Mouse (Mus musculus) hindbrain, embryonic 12.5 days (tissue): ENCODE results near the gene Syt3. TPM values are rescaled to one million over a fixed set of nuclear protein-coding genes. Genes with fewer than 3 reads are reported as not detected.

Source experiments
- ATAC-seq: fragments of 200-750 bp; cut with Nextera tagmentation; 2 replicates; pipeline ENCODE4 v1.8.0; 2017; ENCODE audit warnings: moderate TSS enrichment; ENCODE audit not compliant: low FRiP score
- H3K27ac ChIP-seq: fragments of 300-500 bp; sonication (generic); 2 replicates; pipeline ENCODE4 v1.5.1; 2016; ENCODE audit warnings: mild to moderate bottlenecking
- H3K27me3 ChIP-seq: fragments of 300-500 bp; sonication (generic); 2 replicates; pipeline ENCODE4 v1.6.1; 2016; ENCODE audit warnings: mild to moderate bottlenecking
- H3K36me3 ChIP-seq: fragments of 300-500 bp; sonication (generic); 2 replicates; pipeline ENCODE4 v1.6.1; 2016; ENCODE audit warnings: mild to moderate bottlenecking
- H3K4me1 ChIP-seq: fragments of 300-500 bp; sonication (generic); 2 replicates; pipeline ENCODE4 v1.6.1; 2016
- H3K4me2 ChIP-seq: fragments of 300-500 bp; sonication (generic); replicated peaks from 2 replicates; pipeline ENCODE4 v1.6.1; 2016; ENCODE audit warnings: mild to moderate bottlenecking
- H3K4me3 ChIP-seq: fragments of 300-500 bp; sonication (generic); 2 replicates; pipeline ENCODE4 v1.5.1; 2016; ENCODE audit warnings: mild to moderate bottlenecking
- H3K9ac ChIP-seq: fragments of 300-500 bp; sonication (generic); 2 replicates; pipeline ENCODE4 v1.6.1; 2016; ENCODE audit warnings: mild to moderate bottlenecking, moderate library complexity
- H3K9me3 ChIP-seq: fragments of 300-500 bp; sonication (generic); replicated peaks from 2 replicates; pipeline ENCODE4 v1.6.1; 2016; ENCODE audit warnings: mild to moderate bottlenecking
- WGBS: fragments of 180-500 bp; shearing (Covaris S2); methylation state at CpG from one replicate; pipeline ENCODE4 v1.1.7; 2016; 5-methylcytosine and 5-hydroxymethylcytosine counted together
- polyA plus RNA-seq: library from polyadenylated mRNA; unstranded; fragments of >200 nt; fragmentation: Nextera tagmentation; extraction: Ambion mirVana; gene quantifications from 2 replicates; pipeline ENCODE4 v1.2.1, GENCODE M21; 2016

Gene Syt3
- polyA plus RNA-seq, 1 experiment from 2014 or later = 7.5 TPM

DNA sequence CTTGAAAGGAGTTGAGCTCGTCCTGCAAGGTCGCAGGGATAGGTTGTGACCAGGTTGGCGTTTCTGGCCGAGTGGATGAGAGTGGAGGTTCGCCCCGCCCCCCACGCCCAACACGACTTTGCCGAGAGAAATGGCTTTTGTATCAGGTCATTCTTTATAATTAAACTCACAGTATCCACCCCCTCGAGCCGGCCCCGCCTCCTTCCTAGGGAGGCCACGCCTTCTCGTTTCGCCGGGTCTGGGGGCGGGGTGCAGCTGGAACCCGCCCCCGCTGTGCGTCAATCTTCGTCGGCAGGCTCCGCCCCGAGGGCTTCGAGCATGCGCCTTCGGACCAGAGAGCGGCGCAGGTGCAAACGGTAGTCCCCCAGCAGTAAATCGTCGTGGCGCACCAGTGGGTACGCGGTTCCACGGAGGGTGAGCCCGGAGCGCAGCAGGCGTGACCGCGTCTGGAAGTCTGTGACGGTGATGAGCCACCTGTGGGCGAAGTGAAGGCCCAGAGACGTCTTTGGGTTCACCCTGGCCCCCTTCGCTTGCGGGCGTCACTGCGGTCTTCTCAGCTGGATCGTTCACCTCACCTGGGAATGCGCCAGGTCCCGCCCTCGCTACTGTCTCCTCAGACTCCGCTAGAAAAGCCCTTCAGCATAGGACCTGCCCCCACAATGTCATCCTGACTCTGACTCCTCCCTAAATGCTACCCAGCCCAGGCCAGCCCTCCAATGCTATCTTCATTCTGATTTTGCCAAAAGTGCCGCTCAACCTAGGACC lies 23.8 kb upstream of the Syt3 start:
- H3K4me1 ChIP-seq = peaks cover 42% of the 10 kb centered on the region
- ATAC-seq = peak; percentile 78
- H3K27ac ChIP-seq = peak overlapping the region; percentile 95
- H3K9ac ChIP-seq = peak overlapping the region; percentile 65
- H3K9me3 ChIP-seq = no peaks in the 10 kb centered on the region
- under 1% methylated on average over 54 of the region's 54 CpGs for WGBS
- H3K4me2 ChIP-seq = peak overlapping the region; percentile 85
- peaks cover 62% of the 10 kb centered on the region for H3K27me3 ChIP-seq
- H3K4me3 ChIP-seq = peak overlapping the region; percentile 43
- H3K36me3 ChIP-seq = no peaks in the 10 kb centered on the region

DNA sequence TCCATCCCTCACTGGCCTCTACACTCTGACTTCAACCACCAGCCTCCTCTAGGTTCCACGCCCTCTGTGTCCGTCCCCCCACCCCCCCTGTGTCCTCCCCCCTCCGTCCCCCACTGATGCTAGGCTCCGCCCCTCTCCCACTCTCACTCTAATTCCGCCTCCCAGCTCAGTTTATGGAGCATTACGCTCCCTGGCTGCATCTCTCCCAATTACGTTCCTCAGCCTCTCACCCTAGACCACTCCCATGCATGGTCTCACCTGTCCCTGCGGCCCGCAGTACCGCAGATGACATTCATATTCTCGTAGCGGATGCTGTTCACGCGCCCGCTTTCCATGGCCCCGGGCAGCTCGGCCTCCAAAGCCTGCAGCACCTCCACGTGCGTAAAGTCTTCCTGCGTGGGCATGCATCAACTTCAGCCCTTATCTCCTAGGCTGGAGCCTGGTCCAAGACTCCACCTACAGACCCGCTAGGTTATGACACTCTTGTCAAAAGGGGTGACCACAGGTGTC lies 23.1 kb upstream of the Syt3 start:
- Histone ChIP-seq H3K9me3 (no peaks in the 10 kb centered on the region), H3K4me1 (peaks cover 37% of the 10 kb centered on the region), H3K36me3 (no peaks in the 10 kb centered on the region), H3K4me2 (peak overlapping the region; percentile 85), H3K9ac (peak overlapping the region; percentile 65), H3K27me3 (peaks cover 54% of the 10 kb centered on the region), H3K27ac (no peak overlapping the region), H3K4me3 (peak overlapping the region; percentile 43)
- 10% methylated on average over 21 of the region's 21 CpGs for WGBS
- ATAC-seq = peak; percentile 7

DNA sequence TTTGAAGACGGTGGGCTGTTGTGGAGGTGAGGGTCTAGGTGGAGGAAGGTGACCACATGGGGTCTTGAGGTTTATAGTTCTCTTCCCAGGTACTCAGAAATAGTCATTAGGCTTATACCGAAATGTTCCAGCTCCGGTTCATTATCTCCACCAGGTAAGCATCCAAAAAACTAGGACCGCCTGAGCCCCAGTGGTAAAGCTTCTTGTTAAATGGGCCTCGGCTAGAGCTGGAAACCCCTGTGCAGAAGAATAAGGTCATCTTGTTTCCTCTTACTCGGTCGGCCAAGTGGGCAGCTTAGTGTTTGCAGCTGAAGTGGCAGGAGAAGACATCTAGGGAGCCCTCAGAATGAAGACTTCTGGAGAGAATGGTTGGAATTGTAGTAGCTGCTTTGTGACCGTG lies 11.2 kb upstream of the Syt3 start:
- Histone ChIP-seq H3K9me3 (no peaks in the 10 kb centered on the region), H3K27ac (no peak overlapping the region), H3K9ac (no peak overlapping the region), H3K4me2 (no peak overlapping the region), H3K27me3 (no peaks in the 10 kb centered on the region), H3K4me3 (no peak overlapping the region), H3K4me1 (peaks cover 14% of the 10 kb centered on the region), H3K36me3 (no peaks in the 10 kb centered on the region)
- WGBS = 94% methylated on average over 8 of the region's 8 CpGs
- ATAC-seq = no peak

DNA sequence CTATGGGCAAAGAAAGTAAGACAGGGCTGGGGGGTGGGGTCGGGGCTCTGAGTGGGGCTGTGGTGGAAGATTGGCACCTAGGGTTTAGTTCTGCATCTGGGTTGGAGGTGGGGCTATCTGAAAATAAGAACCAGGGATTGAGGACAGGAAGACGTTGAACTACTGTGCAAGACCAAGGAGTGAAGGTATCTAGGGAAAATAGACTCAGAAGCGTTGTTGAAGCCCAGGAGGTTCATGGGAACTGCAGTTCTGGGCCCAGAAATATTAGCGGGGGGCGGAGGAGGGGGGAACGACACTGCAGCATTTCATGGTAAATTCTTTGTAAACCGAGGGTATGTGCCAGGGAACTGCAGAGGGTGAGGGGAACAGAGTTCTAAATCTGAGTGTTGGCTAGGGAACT lies 10.4 kb upstream of the Syt3 start:
- H3K27ac ChIP-seq = 0 out of 2 replicates have a peak overlapping the region, but pooled peaks have one; percentile 17

DNA sequence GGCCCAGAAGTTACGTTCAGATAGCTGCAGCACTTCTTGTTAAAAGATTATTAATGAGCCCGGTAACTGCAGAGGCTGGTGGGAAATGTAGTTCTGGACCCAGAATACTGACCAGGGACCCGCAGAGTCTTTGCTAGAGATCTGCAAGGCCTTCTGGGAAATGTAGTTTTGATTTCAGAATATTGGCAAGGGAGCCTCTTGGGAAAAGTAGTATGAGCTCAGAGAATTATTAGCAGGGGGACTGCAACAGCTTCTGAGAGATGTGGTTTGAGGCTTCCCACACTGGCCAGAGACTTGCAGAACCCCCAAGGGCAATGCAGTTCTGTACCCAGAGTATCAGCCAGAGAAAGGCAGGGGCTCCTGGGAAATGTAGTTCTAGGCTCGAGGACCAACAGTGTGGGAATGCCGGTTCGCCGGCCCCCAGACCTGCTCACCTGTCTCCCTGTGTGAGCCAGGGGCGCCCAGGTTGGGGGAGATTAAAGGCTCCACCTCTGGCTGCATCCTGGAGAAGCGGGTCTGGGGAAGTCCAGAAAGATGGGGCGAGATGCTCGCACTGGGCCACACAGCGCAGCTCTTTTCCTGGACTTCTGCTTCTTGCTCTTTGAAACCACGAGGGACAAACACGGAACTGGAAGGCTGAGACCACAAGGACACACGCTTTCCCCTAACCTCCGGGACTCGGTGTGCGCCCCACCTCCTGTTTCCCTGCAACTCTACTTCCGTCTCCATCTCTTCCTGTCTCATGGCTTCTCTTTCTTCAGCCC lies 9.8 kb upstream of the Syt3 start:
- peak overlapping the region; percentile 71 for H3K9ac ChIP-seq
- H3K27me3 ChIP-seq = peaks cover 6% of the 10 kb centered on the region; the same call in 1 of the 2 replicates
- ATAC-seq = peak; percentile 91
- H3K4me3 ChIP-seq = peak overlapping the region; percentile 59
- peaks cover 16% of the 10 kb centered on the region for H3K4me1 ChIP-seq
- WGBS = 0% methylated on average over 19 of the region's 19 CpGs
- H3K4me2 ChIP-seq = peak overlapping the region; percentile 78
- no peaks in the 10 kb centered on the region for H3K36me3 ChIP-seq
- no peaks in the 10 kb centered on the region for H3K9me3 ChIP-seq
- H3K27ac ChIP-seq = peak overlapping the region; percentile 76

More for the DNA sequence above, 10.4 kb upstream of the Syt3 start:
- WGBS = 15% methylated on average over 7 of the region's 7 CpGs
- Histone ChIP-seq H3K9me3 (no peaks in the 10 kb centered on the region), H3K4me1 (peaks cover 16% of the 10 kb centered on the region), H3K27me3 (peaks cover 5% of the 10 kb centered on the region; the same call in 1 of the 2 replicates), H3K4me2 (peak overlapping the region; percentile 78), H3K9ac (peak overlapping the region; percentile 35; the same call in 1 of the 2 replicates), H3K36me3 (no peaks in the 10 kb centered on the region), H3K4me3 (peak overlapping the region; percentile 59)
- ATAC-seq = peak; percentile 27

DNA sequence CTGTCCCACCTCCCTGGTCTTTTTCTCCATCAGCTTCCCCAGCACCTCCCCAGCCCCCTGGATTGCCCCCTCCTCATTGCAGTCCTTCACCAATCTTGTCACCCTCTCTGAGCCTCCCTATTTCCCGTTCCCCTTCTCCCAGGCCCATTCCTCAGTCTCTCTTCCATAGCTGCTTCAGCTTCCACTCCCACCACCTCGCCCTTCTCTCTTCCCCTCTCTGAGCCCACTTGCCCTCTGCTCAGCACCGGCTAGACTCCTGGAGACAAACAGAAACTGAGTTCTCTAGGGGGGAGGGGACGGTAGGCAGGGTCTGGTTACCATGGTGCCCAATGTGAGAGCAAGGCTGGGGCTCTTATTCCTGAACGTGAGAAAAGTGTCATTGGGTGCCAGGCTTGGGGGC lies 9.1 kb upstream of the Syt3 start:
- H3K27ac ChIP-seq = peak overlapping the region; percentile 76
- peak overlapping the region; percentile 59 for H3K4me3 ChIP-seq
- H3K9me3 ChIP-seq = no peaks in the 10 kb centered on the region
- under 1% methylated on average over 5 of the region's 5 CpGs for WGBS
- H3K27me3 ChIP-seq = peaks cover 6% of the 10 kb centered on the region; the same call in 1 of the 2 replicates
- H3K36me3 ChIP-seq = no peaks in the 10 kb centered on the region
- peak overlapping the region; percentile 71 for H3K9ac ChIP-seq
- ATAC-seq = peak; percentile 30
- H3K4me2 ChIP-seq = peak overlapping the region; percentile 78
- H3K4me1 ChIP-seq = peaks cover 16% of the 10 kb centered on the region

DNA sequence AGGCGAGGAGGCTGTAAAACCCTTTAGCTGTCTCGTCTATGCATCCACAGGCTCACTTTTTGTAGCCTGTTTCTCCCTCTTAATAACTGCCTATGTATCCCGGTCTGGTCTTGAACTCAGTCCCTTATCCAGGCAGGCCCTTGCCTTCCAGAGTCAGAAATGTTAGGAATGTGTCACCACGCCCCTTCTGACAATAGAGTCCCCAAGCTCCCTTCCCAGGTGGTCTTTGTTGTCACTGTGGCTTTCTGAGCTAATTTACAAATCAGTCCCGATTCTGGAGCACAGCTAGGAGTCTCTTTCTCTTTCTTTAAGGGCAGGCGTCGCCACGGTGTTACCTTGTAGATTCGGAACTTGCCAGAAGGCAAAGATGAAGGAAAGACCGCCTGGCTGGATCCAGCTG lies 8.7 kb upstream of the Syt3 start:
- peak overlapping the region; percentile 78 for H3K4me2 ChIP-seq
- 3% methylated on average over 10 of the region's 10 CpGs for WGBS
- no peaks in the 10 kb centered on the region for H3K9me3 ChIP-seq
- H3K36me3 ChIP-seq = no peaks in the 10 kb centered on the region
- peaks cover 16% of the 10 kb centered on the region for H3K4me1 ChIP-seq
- no peak for ATAC-seq
- peak overlapping the region; percentile 76; the same call in 1 of the 2 replicates for H3K27ac ChIP-seq
- H3K4me3 ChIP-seq = peak overlapping the region; percentile 59; the same call in 1 of the 2 replicates
- H3K9ac ChIP-seq = peak overlapping the region; percentile 71
- peaks cover 6% of the 10 kb centered on the region; the same call in 1 of the 2 replicates for H3K27me3 ChIP-seq

DNA sequence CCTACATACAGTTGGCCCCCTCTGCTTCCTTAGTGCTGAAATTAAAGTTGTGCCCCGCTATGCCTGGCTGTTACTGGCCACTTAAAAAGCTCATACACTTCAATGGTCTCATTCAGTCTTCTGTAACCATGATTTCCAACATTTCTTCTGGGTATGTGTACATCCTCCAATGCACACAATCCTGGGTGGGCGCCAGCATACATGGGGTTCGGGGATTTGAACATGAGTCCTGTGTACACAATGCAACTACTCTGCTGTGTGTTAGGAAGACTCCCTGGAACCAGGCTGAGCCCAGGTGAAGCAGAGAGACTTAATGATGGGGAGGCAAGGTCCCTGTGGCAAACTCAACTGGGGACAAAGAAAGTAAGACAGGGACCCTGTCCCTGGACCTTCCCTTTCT lies 8.1 kb upstream of the Syt3 start:
- peaks cover 16% of the 10 kb centered on the region for H3K4me1 ChIP-seq
- no peak overlapping the region for H3K4me2 ChIP-seq
- peaks cover 6% of the 10 kb centered on the region; the same call in 1 of the 2 replicates for H3K27me3 ChIP-seq
- no peak overlapping the region for H3K4me3 ChIP-seq
- no peaks in the 10 kb centered on the region for H3K36me3 ChIP-seq
- no peak for ATAC-seq
- no peaks in the 10 kb centered on the region for H3K9me3 ChIP-seq
- H3K9ac ChIP-seq = no peak overlapping the region
- no peak overlapping the region for H3K27ac ChIP-seq
- 60% methylated on average over 3 of the region's 3 CpGs for WGBS

DNA sequence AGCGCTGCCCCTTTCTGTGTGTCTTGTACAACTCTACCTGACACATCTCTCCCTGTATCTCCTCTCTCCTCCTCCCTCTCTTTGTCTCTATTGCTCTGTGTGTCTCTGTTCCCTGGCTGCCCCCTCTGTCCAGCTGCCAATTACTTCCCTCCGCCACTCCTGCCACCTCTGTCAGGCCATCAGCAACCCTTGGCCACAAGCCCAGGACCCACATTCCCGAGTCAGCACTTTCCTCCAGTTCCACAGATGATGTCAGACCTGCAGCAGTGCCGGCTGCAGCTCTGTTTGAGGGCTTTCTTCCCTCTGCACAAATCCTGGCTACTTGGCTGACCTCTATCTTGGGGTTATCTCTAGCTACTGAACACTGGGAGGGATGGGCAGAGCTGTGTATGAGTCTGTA lies 5.6 kb upstream of the Syt3 start:
- H3K4me2 ChIP-seq = no peak overlapping the region
- 52% methylated on average over 4 of the region's 4 CpGs for WGBS
- H3K4me1 ChIP-seq = peaks cover 14% of the 10 kb centered on the region
- H3K9me3 ChIP-seq = no peaks in the 10 kb centered on the region
- H3K4me3 ChIP-seq = no peak overlapping the region
- H3K27ac ChIP-seq = no peak overlapping the region
- no peaks in the 10 kb centered on the region for H3K36me3 ChIP-seq
- H3K9ac ChIP-seq = no peak overlapping the region
- no peak for ATAC-seq
- peaks cover 6% of the 10 kb centered on the region; the same call in 1 of the 2 replicates for H3K27me3 ChIP-seq

DNA sequence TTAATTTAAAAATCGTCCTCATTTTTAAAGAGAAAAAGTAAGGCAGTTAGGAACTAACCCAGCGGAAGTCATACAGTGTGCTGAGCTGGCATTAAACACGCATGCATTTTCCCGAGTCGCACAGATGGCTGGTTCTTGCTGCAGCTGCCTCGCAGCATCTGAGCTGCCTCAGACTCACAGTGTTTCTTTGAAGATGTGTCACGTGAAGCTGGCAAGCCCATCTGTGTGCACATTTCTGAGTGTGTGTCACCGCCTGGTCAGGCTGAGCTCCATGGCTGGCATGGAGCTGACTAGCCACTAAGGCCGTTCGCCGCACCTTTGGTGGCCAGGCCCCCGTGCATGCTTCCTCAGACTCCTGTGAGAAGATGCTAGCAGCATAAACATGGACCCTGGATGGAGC lies 1.4 kb upstream of the Syt3 start:
- H3K4me3 ChIP-seq = no peak overlapping the region
- peaks cover 11% of the 10 kb centered on the region; the same call in 1 of the 2 replicates for H3K4me1 ChIP-seq
- WGBS = 69% methylated on average over 12 of the region's 12 CpGs

DNA sequence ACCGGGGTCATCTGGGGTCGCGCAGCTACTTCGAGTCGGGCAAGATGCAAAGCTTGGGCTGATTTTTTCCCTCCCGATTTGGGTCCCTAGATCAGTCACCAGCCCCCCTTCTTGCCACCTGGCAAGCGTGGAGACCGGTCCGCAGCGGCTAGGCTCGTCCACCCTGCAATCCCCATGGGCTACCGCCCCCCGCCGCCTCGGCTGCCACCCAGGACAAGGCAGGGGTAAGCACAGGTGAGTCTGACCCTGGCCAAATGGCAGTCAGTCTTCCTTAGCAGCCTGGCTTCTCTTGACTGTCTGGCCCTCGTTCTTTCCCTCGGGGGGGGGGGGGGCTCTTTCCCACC lies 786 bp downstream of the Syt3 start:
- no peaks in the 10 kb centered on the region for H3K36me3 ChIP-seq
- H3K9ac ChIP-seq = peak overlapping the region; percentile 69
- 1% methylated on average over 16 of the region's 17 CpGs for WGBS
- H3K9me3 ChIP-seq = no peaks in the 10 kb centered on the region
- peaks cover 9% of the 10 kb centered on the region; the same call in 1 of the 2 replicates for H3K4me1 ChIP-seq
- H3K4me2 ChIP-seq = peak overlapping the region; percentile 97
- ATAC-seq = peak; percentile 67
- peaks cover 11% of the 10 kb centered on the region for H3K27me3 ChIP-seq
- H3K27ac ChIP-seq = no peak overlapping the region
- H3K4me3 ChIP-seq = peak overlapping the region; percentile 47

More for the DNA sequence above, 1.4 kb upstream of the Syt3 start:
- Histone ChIP-seq H3K9me3 (no peaks in the 10 kb centered on the region), H3K9ac (no peak overlapping the region), H3K27me3 (peaks cover 17% of the 10 kb centered on the region), H3K27ac (peak overlapping the region; percentile 64; the same call in 1 of the 2 replicates), H3K4me2 (no peak overlapping the region), H3K36me3 (no peaks in the 10 kb centered on the region)
- ATAC-seq = peak; percentile 15; the same call in 1 of the 2 replicates

DNA sequence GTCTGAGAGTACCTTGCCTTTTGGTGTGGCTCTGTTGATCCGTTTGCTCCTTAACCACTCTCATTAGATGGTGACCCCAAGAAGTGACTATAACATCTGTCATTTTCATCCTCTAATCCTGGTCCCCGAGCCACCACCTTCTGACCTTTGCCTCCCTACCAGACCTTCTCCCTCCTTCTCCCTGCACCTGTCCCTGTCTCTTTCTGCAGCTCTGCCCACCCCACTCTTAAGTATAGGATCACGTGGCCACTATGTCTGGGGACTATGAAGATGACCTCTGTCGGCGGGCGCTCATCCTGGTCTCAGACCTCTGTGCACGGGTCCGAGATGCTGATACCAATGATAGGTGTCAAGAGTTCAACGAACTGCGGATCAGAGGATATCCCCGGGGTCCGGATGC lies 1.8 kb downstream of the Syt3 start, which contains the start of gene 1700008O03Rik:
Gene 1700008O03Rik, minus strand, starts transcription at position 101 of the 400 bp plus-strand sequence.
- WGBS = 78% methylated on average over 12 of the region's 12 CpGs
- H3K9me3 ChIP-seq = no peaks in the 10 kb centered on the region
- H3K9ac ChIP-seq = peak within 1 kb of the TSS; percentile 69
- peak within 1 kb of the TSS; percentile 47 for H3K4me3 ChIP-seq
- H3K27me3 ChIP-seq = peaks cover 11% of the 10 kb centered on the region
- no peaks in the 10 kb centered on the region for H3K36me3 ChIP-seq
- H3K27ac ChIP-seq = no peak within 1 kb of the TSS
- peaks cover 9% of the 10 kb centered on the region; the same call in 1 of the 2 replicates for H3K4me1 ChIP-seq
- peak within 1 kb of the TSS; percentile 97 for H3K4me2 ChIP-seq
- no peak for ATAC-seq
